Mouse (Mus musculus): Measurements from ENCODE around the gene Zfp335. TPM values are rescaled to one million over a fixed set of nuclear protein-coding genes. Genes with fewer than 3 reads are reported as not detected.

Zfp335 gene
- polyA plus RNA-seq, 1 experiment, result 43.2 TPM

- TF ChIP-seq CTCF (IDR thresholded peaks at IDR 0.05; ENCODE audit: borderline replicate concordance, extremely low read depth, insufficient read depth, insufficient read length) (no peak), POLR2A (IDR thresholded peaks at IDR 0.05; ENCODE audit: borderline replicate concordance, extremely low read depth, insufficient read depth, insufficient read length, poor library complexity, severe bottlenecking) (no peak)
- no peak for DNase-seq (ENCODE audit: low read depth)
Measured at GRCm38 (mm10) chr2:164947930-164948329, 36.4 kb upstream of the Zfp335 start.

- DNase-seq (ENCODE audit: low read depth), result no peak
Measured at GRCm38 (mm10) chr2:164947506-164947905, 35.9 kb upstream of the Zfp335 start.

GRCm38 (mm10) chr2:164942692-164943290, 31.2 kb upstream of the Zfp335 start:
- no peak for DNase-seq (ENCODE audit: low read depth)
- TF ChIP-seq CTCF (IDR thresholded peaks at IDR 0.05; ENCODE audit: borderline replicate concordance, extremely low read depth, insufficient read depth, insufficient read length), result no peak

More at GRCm38 (mm10) chr2:164947506-164947905, 35.9 kb upstream of the Zfp335 start:
- no peak for TF ChIP-seq CTCF (IDR thresholded peaks at IDR 0.05; ENCODE audit: borderline replicate concordance, extremely low read depth, insufficient read depth, insufficient read length)
- TF ChIP-seq POLR2A (IDR thresholded peaks at IDR 0.05; ENCODE audit: borderline replicate concordance, extremely low read depth, insufficient read depth, insufficient read length, poor library complexity, severe bottlenecking), result no peak

DNA sequence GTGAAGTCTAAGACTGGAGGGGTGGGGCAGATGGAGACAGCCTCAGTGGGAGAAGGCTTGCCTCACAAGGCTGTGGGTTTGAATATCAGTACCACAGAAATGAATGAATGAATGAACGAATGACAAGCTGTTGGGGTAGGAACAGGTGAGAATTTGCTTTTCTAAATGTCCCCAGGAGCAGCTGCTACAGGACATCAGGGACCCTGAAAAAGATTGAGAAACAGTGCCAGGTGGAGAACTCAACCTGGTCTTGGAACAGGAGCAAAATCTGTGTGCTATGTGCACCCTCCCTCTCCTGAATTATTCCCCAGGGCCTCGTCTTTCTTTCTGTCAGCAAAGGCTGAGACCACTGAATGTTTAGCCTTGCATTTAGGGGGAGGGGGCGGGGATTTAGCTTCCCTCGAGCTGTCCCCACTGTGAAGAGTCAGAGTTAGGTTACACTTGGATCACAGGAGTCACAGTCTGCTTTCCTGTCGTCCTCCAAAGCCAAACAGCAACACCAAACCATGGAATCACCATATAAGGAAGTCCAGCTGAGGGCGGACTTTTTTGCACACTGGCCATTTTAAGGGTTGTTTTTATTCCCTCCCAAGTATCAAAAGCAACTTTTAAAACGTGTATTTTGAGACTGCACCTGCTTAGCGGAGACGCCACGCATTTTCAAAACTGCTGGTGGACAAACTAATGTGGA, 28.7 kb upstream of the Zfp335 start, which contains the start of gene Mmp9:
TSS of gene Mmp9 (plus strand) at position 641 of the 691 bp plus-strand sequence.
- TF ChIP-seq POLR2A (IDR thresholded peaks at IDR 0.05; ENCODE audit: borderline replicate concordance, extremely low read depth, insufficient read depth, insufficient read length, poor library complexity, severe bottlenecking), result no peak
- TF ChIP-seq CTCF (IDR thresholded peaks at IDR 0.05; ENCODE audit: borderline replicate concordance, extremely low read depth, insufficient read depth, insufficient read length), result no peak
- DNase-seq (ENCODE audit: low read depth), result no peak

- TF ChIP-seq CTCF (IDR thresholded peaks at IDR 0.05; ENCODE audit: borderline replicate concordance, extremely low read depth, insufficient read depth, insufficient read length) (no peak), POLR2A (IDR thresholded peaks at IDR 0.05; ENCODE audit: borderline replicate concordance, extremely low read depth, insufficient read depth, insufficient read length, poor library complexity, severe bottlenecking) (no peak)
- DNase-seq (ENCODE audit: low read depth), result peak; percentile 56
Measured at GRCm38 (mm10) chr2:164939106-164939505, 27.5 kb upstream of the Zfp335 start.

- no peak for TF ChIP-seq CTCF (IDR thresholded peaks at IDR 0.05; ENCODE audit: borderline replicate concordance, extremely low read depth, insufficient read depth, insufficient read length)
- TF ChIP-seq POLR2A (IDR thresholded peaks at IDR 0.05; ENCODE audit: borderline replicate concordance, extremely low read depth, insufficient read depth, insufficient read length, poor library complexity, severe bottlenecking), result peak; percentile 24; the same call in 1 of the 2 replicates
- peak; percentile 88 for DNase-seq (ENCODE audit: low read depth)
Measured at GRCm38 (mm10) chr2:164938146-164939091, 26.9 kb upstream of the Zfp335 start.

- no peak for DNase-seq (ENCODE audit: low read depth)
- TF ChIP-seq POLR2A (IDR thresholded peaks at IDR 0.05; ENCODE audit: borderline replicate concordance, extremely low read depth, insufficient read depth, insufficient read length, poor library complexity, severe bottlenecking) (no peak), CTCF (IDR thresholded peaks at IDR 0.05; ENCODE audit: borderline replicate concordance, extremely low read depth, insufficient read depth, insufficient read length) (no peak)
Measured at GRCm38 (mm10) chr2:164935991-164936390, 24.4 kb upstream of the Zfp335 start.

DNA sequence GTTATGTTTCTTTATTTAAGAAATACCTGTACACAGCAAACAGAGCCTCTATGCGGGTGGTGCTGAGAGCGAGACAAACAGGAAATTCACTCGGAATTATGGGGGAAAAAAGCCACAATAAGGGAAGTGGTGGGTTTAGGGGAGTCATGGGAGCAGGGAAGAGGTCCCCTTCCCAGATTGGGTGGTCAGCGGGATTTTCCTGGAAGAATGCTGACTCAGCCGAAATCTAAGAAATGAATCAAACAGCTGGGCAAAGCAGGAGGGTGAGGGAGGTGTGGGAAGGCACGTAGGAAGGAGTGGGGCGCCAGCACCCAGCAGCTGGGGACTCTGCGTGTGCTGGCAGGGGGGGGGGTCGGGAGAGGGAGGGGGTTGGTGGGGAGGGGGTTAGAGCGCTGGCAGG, 22.0 kb upstream of the Zfp335 start:
- no peak for DNase-seq (ENCODE audit: low read depth)

DNA sequence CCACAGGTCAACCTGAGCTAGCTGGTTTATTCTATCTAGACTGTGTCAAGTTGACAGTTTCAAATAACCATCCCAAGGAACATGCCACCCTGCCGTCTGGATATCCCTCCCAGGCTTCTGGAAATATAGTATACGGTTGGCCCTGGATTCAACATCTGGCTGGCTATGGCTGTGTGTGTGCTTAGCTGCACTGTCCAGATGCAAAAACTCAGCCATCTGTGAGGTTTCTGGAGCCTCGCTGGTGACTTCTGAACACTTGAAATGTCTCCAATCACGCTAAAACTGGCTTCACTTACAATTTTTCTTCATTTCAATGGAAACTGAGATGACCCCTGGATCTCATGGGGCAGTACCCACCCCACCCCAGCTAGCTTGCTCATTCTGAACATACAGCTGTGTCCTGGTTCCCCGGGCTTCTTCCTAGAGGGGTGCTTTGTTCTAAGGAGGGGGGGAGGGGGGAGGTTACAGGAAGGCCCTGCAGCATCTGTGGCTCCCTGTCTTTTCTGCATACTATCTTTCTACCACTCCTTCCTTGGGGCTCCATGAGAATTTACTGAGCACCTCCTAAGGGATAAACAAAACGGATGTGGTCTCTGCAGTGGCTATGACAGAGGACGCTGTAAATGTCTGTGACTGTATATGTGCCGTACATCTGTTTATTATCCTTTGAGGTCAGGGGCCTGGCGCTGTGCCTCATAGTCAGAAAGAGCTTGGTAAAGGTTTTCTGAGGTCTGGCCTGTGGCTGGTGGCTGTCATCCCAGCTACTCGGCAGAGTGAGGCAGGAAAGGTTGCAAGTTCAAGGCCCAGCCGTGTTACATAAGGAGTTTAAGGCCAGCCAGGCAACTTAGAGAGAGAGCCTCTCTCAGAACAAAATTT, 19.4 kb upstream of the Zfp335 start:
- no peak for TF ChIP-seq POLR2A (IDR thresholded peaks at IDR 0.05; ENCODE audit: borderline replicate concordance, extremely low read depth, insufficient read depth, insufficient read length, poor library complexity, severe bottlenecking)
- no peak for TF ChIP-seq CTCF (IDR thresholded peaks at IDR 0.05; ENCODE audit: borderline replicate concordance, extremely low read depth, insufficient read depth, insufficient read length)
- no peak for DNase-seq (ENCODE audit: low read depth)

More for the DNA sequence above, 22.0 kb upstream of the Zfp335 start:
- TF ChIP-seq CTCF (IDR thresholded peaks at IDR 0.05; ENCODE audit: borderline replicate concordance, extremely low read depth, insufficient read depth, insufficient read length), result no peak

DNA sequence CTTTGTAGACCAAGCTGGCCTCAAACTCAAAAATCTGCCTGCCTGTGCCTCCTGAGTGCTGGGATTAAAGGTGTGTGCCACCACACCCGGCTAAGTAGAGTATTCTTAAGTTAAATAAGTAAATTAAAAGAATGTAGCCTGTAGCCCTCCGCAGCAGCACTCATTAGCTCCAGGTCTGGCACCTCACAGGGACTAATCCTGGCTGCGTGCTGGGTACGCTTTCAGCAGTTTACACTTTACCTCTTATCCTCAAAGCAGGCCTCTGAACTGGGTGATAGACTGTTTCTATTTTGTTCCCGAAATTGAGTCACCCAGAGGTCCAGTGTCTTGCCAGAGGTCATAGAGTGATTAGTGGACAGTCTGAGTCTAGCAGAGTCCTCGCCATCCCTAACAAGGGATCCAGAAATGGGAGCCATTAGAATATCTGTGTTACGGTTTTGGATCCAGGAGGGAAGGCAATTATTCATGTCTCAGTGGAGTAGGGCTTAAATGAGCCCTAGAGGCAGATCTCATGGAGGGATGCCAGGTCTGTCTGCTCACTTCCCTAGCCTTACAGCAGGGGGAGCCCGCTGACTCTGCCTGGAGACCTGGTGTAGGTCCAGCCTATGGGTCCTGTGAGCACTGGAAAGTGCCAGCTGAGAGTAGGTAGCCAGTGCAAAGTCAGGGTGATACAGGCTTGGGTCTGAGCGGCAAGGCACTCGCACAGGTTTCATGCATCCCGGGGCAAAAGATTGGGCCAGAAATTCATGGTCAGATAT, 12.7 kb upstream of the Zfp335 start:
- peak; percentile 93 for DNase-seq (ENCODE audit: low read depth)
- TF ChIP-seq CTCF (IDR thresholded peaks at IDR 0.05; ENCODE audit: borderline replicate concordance, extremely low read depth, insufficient read depth, insufficient read length), result peak; percentile 90
- no peak for TF ChIP-seq POLR2A (IDR thresholded peaks at IDR 0.05; ENCODE audit: borderline replicate concordance, extremely low read depth, insufficient read depth, insufficient read length, poor library complexity, severe bottlenecking)

Measured in brain, embryonic 14.5 days (tissue).